Mouse (Mus musculus) cerebellum, postnatal 25 days (tissue): ENCODE results near the gene Proca1.

Experiments
- DNase-seq, 2 experiments: peaks; one replicate each; pipeline ENCODE4 v3.0.0; 2021; ENCODE audit warnings: mixed read lengths in 2 of 2

Gene Proca1

GRCm38 (mm10) chr11:78240193-78240857 is 47.1 kb downstream of the Proca1 start:
- no peak for DNase-seq

GRCm38 (mm10) chr11:78245261-78245626 is 52.1 kb downstream of the Proca1 start:
- DNase-seq, result no peak

- DNase-seq, result peak; percentile 89 to 91
These were observed 52.6 kb downstream of the Proca1 start, which contains the start of the genes Sdf2 and Supt6 for GRCm38 (mm10) chr11:78245627-78246317. TSS of gene Sdf2 (plus strand) at chr11:78245746. TSS of gene Supt6 (minus strand) at chr11:78245987.

GRCm38 (mm10) chr11:78246318-78247011 is 53.3 kb downstream of the Proca1 start:
- no peak for DNase-seq

- no peak for DNase-seq
These were observed 53.8 kb downstream of the Proca1 start for GRCm38 (mm10) chr11:78247012-78247348.

GRCm38 (mm10) chr11:78247727-78248140 is 54.5 kb downstream of the Proca1 start:
- DNase-seq, result no peak
